Mouse (Mus musculus): Measurements from ENCODE around the gene Dennd4a. TPM values are rescaled to one million over a fixed set of nuclear protein-coding genes. Genes with fewer than 3 reads are reported as not detected.
A peak's percentile ranks its signal among the peaks of the same experiment; 100 is the strongest.

Dennd4a gene
- polyA plus RNA-seq, 1 experiment from 2014 or later: 8.5 TPM

GRCm38 (mm10) chr9:64774883-64775282, 36.3 kb upstream of the Dennd4a start:
- no peaks in the 10 kb centered on the region for H3K9me3 ChIP-seq (replicated peaks)
- H3K27me3 ChIP-seq: no peaks in the 10 kb centered on the region
- 89% methylated on average over 2 of the region's 2 CpGs for WGBS
- H3K9ac ChIP-seq: no peak overlapping the region
- H3K4me1 ChIP-seq: no peaks in the 10 kb centered on the region
- no peak overlapping the region for H3K4me3 ChIP-seq (replicated peaks)
- peak overlapping the region; percentile 13; the same call in 1 of the 2 replicates for H3K27ac ChIP-seq (replicated peaks)
- no peaks in the 10 kb centered on the region for H3K36me3 ChIP-seq
- no peak for ATAC-seq (ENCODE audit: insufficient number of reproducible peaks, low FRiP score, low TSS enrichment, low read depth)
- no peak overlapping the region for H3K4me2 ChIP-seq (replicated peaks)

DNA sequence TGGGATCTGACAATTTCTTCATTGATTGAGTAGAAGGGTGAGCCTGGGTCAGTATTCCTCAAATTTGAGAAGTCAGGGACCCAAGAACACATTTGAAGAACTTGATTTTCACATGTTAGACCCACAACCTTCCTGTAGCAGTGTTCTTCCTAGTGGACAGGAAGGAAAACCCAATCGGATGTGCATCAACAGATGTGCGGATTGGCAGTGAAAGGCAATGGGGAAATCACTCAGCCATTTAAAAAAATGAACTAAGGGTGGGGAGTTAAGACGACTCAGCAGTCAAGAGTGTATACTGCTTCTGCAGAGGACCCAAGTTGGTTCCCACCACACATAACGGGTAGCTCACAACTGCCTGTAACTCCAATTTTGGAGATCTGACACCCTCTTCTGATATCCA, 35.6 kb upstream of the Dennd4a start:
- Histone ChIP-seq H3K36me3 (no peaks in the 10 kb centered on the region), H3K27ac (replicated peaks) (no peak overlapping the region), H3K9ac (no peak overlapping the region), H3K4me2 (replicated peaks) (no peak overlapping the region), H3K4me3 (replicated peaks) (no peak overlapping the region), H3K9me3 (replicated peaks) (no peaks in the 10 kb centered on the region), H3K4me1 (no peaks in the 10 kb centered on the region), H3K27me3 (no peaks in the 10 kb centered on the region)
- WGBS: 71% methylated on average over 4 of the region's 4 CpGs
- ATAC-seq (ENCODE audit: insufficient number of reproducible peaks, low FRiP score, low TSS enrichment, low read depth): no peak

DNA sequence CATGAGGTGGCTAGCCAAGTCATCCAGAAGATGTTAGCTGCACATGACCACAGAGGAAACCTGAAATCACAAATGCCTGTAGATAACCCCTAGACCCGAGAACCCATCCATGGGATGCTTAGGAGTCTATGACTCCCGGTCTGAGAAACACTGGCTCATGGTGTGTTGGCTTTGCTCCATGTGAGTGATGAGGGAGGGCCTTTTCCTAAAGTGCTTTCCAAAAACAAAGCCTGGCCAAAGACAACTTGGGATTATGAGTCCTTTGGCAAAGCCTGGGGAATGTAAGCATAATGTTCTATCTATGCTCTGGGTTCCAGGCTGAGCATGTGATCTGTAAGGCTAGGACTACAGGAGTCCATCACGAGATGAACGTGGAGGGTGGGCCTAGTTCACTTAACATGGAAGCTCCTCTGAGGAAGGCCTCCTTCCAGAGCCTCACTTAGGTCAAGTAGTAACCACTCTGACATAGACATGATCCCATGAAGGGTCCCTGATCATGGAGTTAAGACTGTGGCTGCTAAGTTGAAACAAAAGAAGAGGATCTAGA, 33.6 kb upstream of the Dennd4a start:
- no peaks in the 10 kb centered on the region for H3K36me3 ChIP-seq
- no peaks in the 10 kb centered on the region for H3K4me1 ChIP-seq
- no peak for ATAC-seq (ENCODE audit: insufficient number of reproducible peaks, low FRiP score, low TSS enrichment, low read depth)
- no peak overlapping the region for H3K9ac ChIP-seq
- WGBS: 85% methylated on average over 4 of the region's 4 CpGs
- no peak overlapping the region for H3K4me3 ChIP-seq (replicated peaks)
- no peak overlapping the region for H3K27ac ChIP-seq (replicated peaks)
- H3K9me3 ChIP-seq (replicated peaks): no peaks in the 10 kb centered on the region
- H3K4me2 ChIP-seq (replicated peaks): no peak overlapping the region
- no peaks in the 10 kb centered on the region for H3K27me3 ChIP-seq

GRCm38 (mm10) chr9:64778151-64778550, 33.0 kb upstream of the Dennd4a start:
- WGBS: 67% methylated on average over 1 of the region's 1 CpGs
- Histone ChIP-seq H3K27ac (replicated peaks) (no peak overlapping the region), H3K9me3 (replicated peaks) (no peaks in the 10 kb centered on the region), H3K9ac (no peak overlapping the region), H3K27me3 (no peaks in the 10 kb centered on the region), H3K4me3 (replicated peaks) (no peak overlapping the region), H3K4me1 (no peaks in the 10 kb centered on the region), H3K4me2 (replicated peaks) (no peak overlapping the region), H3K36me3 (no peaks in the 10 kb centered on the region)
- ATAC-seq (ENCODE audit: insufficient number of reproducible peaks, low FRiP score, low TSS enrichment, low read depth): no peak

DNA sequence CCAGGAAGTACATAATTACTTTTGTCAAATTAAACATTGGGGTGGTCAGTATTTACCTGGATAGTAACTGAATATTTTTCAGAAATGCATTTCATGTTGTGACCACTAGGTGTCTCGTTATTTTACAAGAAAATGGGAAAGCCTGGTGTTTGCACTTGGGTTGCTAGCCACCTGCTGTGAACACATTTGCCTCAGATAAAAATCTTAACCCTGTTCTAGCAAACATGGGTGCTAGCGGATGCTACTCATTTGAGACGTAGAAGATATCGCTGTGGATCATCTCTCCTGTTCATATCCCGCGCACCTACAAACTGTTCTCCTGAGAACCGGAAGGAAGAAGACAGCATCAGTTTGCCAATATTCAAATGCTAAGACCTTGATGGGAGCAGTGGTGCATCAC, 31.5 kb upstream of the Dennd4a start:
- no peaks in the 10 kb centered on the region for H3K9me3 ChIP-seq (replicated peaks)
- no peaks in the 10 kb centered on the region for H3K36me3 ChIP-seq
- no peak overlapping the region for H3K4me2 ChIP-seq (replicated peaks)
- ATAC-seq (ENCODE audit: insufficient number of reproducible peaks, low FRiP score, low TSS enrichment, low read depth): no peak
- H3K9ac ChIP-seq: no peak overlapping the region
- no peak overlapping the region for H3K27ac ChIP-seq (replicated peaks)
- no peaks in the 10 kb centered on the region for H3K4me1 ChIP-seq
- H3K4me3 ChIP-seq (replicated peaks): no peak overlapping the region
- WGBS: 42% methylated on average over 7 of the region's 7 CpGs
- H3K27me3 ChIP-seq: no peaks in the 10 kb centered on the region

DNA sequence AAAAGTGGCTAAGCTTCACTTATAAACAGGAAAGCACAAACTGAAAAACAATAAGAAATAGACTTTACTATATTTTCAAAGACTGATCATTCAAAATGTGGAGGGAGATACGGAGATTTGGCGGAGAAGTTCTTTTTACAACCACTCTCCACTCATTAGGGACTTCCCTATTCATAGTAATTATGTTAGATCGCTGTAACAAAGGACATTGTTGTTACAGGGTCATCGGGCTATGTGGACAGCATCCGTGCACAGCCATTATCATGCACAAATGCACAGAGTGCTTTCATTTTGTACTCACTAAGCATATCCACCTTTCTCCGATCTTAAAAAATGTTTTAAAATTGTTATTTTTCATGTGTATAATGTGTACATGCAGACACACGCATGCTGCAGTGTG, 27.6 kb upstream of the Dennd4a start:
- H3K4me3 ChIP-seq (replicated peaks): no peak overlapping the region
- H3K4me2 ChIP-seq (replicated peaks): no peak overlapping the region
- H3K27ac ChIP-seq (replicated peaks): no peak overlapping the region
- 0 out of 2 replicates have a peak, but pooled peaks cover 4% of the 10 kb centered on the region for H3K4me1 ChIP-seq
- no peak overlapping the region for H3K9ac ChIP-seq
- ATAC-seq (ENCODE audit: insufficient number of reproducible peaks, low FRiP score, low TSS enrichment, low read depth): no peak
- H3K9me3 ChIP-seq (replicated peaks): no peaks in the 10 kb centered on the region
- no peaks in the 10 kb centered on the region for H3K27me3 ChIP-seq
- H3K36me3 ChIP-seq: no peaks in the 10 kb centered on the region
- 88% methylated on average over 7 of the region's 7 CpGs for whole genome bisulfite sequencing

GRCm38 (mm10) chr9:64784841-64785240, 26.3 kb upstream of the Dennd4a start:
- ATAC-seq (ENCODE audit: insufficient number of reproducible peaks, low FRiP score, low TSS enrichment, low read depth): no peak
- WGBS: 24% methylated on average over 4 of the region's 4 CpGs
- Histone ChIP-seq H3K4me2 (replicated peaks) (no peak overlapping the region), H3K4me1 (0 out of 2 replicates have a peak, but pooled peaks cover 4% of the 10 kb centered on the region), H3K27ac (replicated peaks) (no peak overlapping the region), H3K4me3 (replicated peaks) (no peak overlapping the region), H3K9ac (no peak overlapping the region), H3K27me3 (no peaks in the 10 kb centered on the region), H3K9me3 (replicated peaks) (no peaks in the 10 kb centered on the region), H3K36me3 (no peaks in the 10 kb centered on the region)

DNA sequence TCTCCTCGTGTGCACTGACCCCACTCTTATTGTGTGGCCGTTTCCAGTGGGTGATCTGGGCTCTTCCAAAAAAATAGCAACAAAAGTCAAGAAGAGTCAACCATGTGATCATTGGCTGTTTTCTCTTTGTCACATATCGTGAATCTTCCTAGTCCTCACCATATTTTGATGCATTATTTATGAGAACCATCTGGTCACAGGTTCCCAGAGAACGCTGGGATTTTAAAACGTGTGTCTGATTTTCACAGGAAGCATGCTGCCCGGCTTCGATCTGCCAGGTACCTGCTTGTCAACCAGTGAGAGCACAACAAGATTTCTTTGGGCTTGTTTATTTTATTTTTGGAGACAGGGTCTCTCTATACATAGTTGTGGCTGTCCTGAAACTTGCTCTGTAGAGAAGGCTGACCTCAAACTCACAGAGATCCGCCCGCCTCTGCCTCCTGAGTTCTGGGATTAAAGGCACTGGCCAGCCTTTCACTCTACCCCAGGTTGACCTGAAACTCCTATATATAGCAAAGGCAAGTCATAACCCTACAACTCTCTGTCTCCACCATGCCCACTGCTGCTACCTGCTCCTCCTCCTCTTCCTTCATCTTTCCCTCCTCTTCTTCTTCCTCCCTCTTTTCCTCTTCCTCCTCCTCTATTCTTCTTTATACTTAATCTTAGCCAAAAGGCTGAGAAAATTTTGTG, 24.8 kb upstream of the Dennd4a start:
- Histone ChIP-seq H3K27me3 (no peaks in the 10 kb centered on the region), H3K4me1 (peaks cover 12% of the 10 kb centered on the region), H3K4me3 (replicated peaks) (no peak overlapping the region), H3K4me2 (replicated peaks) (no peak overlapping the region), H3K9me3 (replicated peaks) (no peaks in the 10 kb centered on the region), H3K27ac (replicated peaks) (no peak overlapping the region), H3K36me3 (no peaks in the 10 kb centered on the region), H3K9ac (no peak overlapping the region)
- WGBS: 72% methylated on average over 9 of the region's 9 CpGs
- ATAC-seq (ENCODE audit: insufficient number of reproducible peaks, low FRiP score, low TSS enrichment, low read depth): no peak

DNA sequence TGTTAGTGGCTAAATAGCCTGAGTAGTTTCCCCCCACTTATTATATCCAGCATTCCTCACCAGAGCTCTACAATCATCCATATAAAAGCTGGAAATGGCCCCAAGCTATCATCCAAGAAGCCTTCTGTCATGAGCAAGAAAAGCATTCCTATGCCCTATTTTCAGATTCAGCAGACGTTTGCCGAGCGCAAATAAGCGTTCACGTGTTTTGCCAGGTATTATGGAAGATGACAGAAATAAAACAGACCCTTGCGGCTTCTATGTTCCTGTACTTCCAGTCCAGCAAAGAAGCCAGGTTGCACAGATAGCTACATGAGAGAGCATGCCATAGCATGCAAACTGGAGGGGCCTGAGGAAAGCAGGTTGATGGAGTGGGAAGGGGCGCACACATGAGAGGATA, 23.1 kb upstream of the Dennd4a start:
- WGBS: 54% methylated on average over 7 of the region's 7 CpGs
- no peaks in the 10 kb centered on the region for H3K9me3 ChIP-seq (replicated peaks)
- no peak overlapping the region for H3K4me3 ChIP-seq (replicated peaks)
- H3K4me2 ChIP-seq (replicated peaks): no peak overlapping the region
- H3K27me3 ChIP-seq: no peaks in the 10 kb centered on the region
- no peaks in the 10 kb centered on the region for H3K36me3 ChIP-seq
- no peak overlapping the region for H3K27ac ChIP-seq (replicated peaks)
- H3K4me1 ChIP-seq: peaks cover 13% of the 10 kb centered on the region
- H3K9ac ChIP-seq: no peak overlapping the region
- no peak for ATAC-seq (ENCODE audit: insufficient number of reproducible peaks, low FRiP score, low TSS enrichment, low read depth)

DNA sequence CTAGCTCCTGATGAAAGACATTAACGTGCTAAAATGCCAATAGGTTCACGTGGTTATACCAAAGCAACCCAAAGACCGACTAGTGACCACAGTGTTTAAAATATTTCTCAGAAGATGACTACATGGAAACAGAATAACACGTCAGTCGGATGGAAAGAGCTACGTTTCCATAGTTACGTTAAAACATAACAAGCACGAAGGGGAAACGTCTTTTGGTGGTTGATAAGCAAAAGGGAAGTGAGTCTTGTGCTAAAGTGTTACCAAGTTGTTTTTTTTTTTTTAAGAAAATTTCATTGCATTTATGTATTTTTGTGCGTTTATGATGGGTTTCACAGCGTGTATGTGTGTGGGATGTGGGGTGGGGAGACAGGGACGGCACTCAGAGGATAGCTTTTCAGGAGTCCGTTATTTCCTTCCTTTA, 21.8 kb upstream of the Dennd4a start:
- Histone ChIP-seq H3K9ac (no peak overlapping the region), H3K4me2 (replicated peaks) (no peak overlapping the region), H3K36me3 (no peaks in the 10 kb centered on the region), H3K27ac (replicated peaks) (no peak overlapping the region), H3K9me3 (replicated peaks) (no peaks in the 10 kb centered on the region), H3K4me1 (peaks cover 18% of the 10 kb centered on the region), H3K4me3 (replicated peaks) (no peak overlapping the region), H3K27me3 (no peaks in the 10 kb centered on the region)
- 71% methylated on average over 13 of the region's 13 CpGs for WGBS
- no peak for ATAC-seq (ENCODE audit: insufficient number of reproducible peaks, low FRiP score, low TSS enrichment, low read depth)

GRCm38 (mm10) chr9:64789887-64790400, 21.2 kb upstream of the Dennd4a start:
- WGBS: 84% methylated on average over 10 of the region's 10 CpGs
- no peak overlapping the region for H3K27ac ChIP-seq (replicated peaks)
- no peaks in the 10 kb centered on the region for H3K9me3 ChIP-seq (replicated peaks)
- H3K4me2 ChIP-seq (replicated peaks): no peak overlapping the region
- H3K27me3 ChIP-seq: no peaks in the 10 kb centered on the region
- H3K9ac ChIP-seq: no peak overlapping the region
- H3K4me1 ChIP-seq: peaks cover 18% of the 10 kb centered on the region
- no peaks in the 10 kb centered on the region for H3K36me3 ChIP-seq
- no peak for ATAC-seq (ENCODE audit: insufficient number of reproducible peaks, low FRiP score, low TSS enrichment, low read depth)
- no peak overlapping the region for H3K4me3 ChIP-seq (replicated peaks)
